Comparison of ENCODE assay signal across 13 mouse cellular contexts in genomic region chr7:66967206-66967919, GRCm38 (mm10).
DNase-seq lines count a peak whose midpoint lies in the region; ATAC-seq and TF ChIP-seq lines count a peak whose summit lies in the region.
"Had no signal": no experiment of that assay in that cellular context is flagged by ENCODE, and none has a peak within 500 bp of the region (broad histone marks: within the 10 kb centered on the region; RNA-seq: fewer than 3 reads in every experiment).

No protein-coding gene starts in this region.

- no peak for TF ChIP-seq CTCF in hindbrain, postnatal 0 days (IDR thresholded peaks at IDR 0.05; ENCODE audit: low read depth)

- no peak overlapping the region for H3K9ac ChIP-seq in liver, embryonic 11.5 days (ENCODE audit: low read depth, low read length)
- H3K9ac ChIP-seq in hindbrain, postnatal 0 days (replicated peaks; ENCODE audit: low read length) = no peak overlapping the region
- no peak overlapping the region for H3K9ac ChIP-seq in neural tube, embryonic 12.5 days
- H3K9ac ChIP-seq: heart, embryonic 15.5 days; liver, embryonic 13.5 days had no signal

- 0 out of 2 replicates have a peak overlapping the region, but pooled peaks have one; percentile 34 for H3K27ac ChIP-seq in liver, embryonic 11.5 days (ENCODE audit: low read depth, low read length)
- H3K27ac ChIP-seq in hindbrain, embryonic 10.5 days = peak overlapping the region; percentile 69
- peak overlapping the region; percentile 57; the same call in 1 of the 2 replicates for H3K27ac ChIP-seq in hindbrain, postnatal 0 days
- H3K27ac ChIP-seq in neural tube, embryonic 12.5 days = peak overlapping the region; percentile 67; the same call in 1 of the 2 replicates
- H3K27ac ChIP-seq: heart, embryonic 15.5 days; liver, embryonic 13.5 days had no signal

- no peaks in the 10 kb centered on the region for H3K27me3 ChIP-seq in liver, embryonic 11.5 days (replicated peaks; ENCODE audit: control insufficient read depth, insufficient read depth, low read length)
- no peaks in the 10 kb centered on the region for H3K27me3 ChIP-seq in hindbrain, embryonic 10.5 days (ENCODE audit: insufficient read depth, poor library complexity, severe bottlenecking)
- H3K27me3 ChIP-seq in hindbrain, postnatal 0 days (ENCODE audit: insufficient read depth, low read length) = no peaks in the 10 kb centered on the region
- no peaks in the 10 kb centered on the region for H3K27me3 ChIP-seq in neural tube, embryonic 12.5 days (replicated peaks)
- H3K27me3 ChIP-seq: heart, embryonic 15.5 days; liver, embryonic 13.5 days had no signal

- peaks cover 24% of the 10 kb centered on the region for H3K4me1 ChIP-seq in liver, embryonic 11.5 days (replicated peaks; ENCODE audit: control insufficient read depth, insufficient read depth, low read length)
- H3K4me1 ChIP-seq in hindbrain, embryonic 10.5 days (replicated peaks) = peaks cover 35% of the 10 kb centered on the region
- H3K4me1 ChIP-seq in hindbrain, postnatal 0 days (ENCODE audit: insufficient read depth, low read length) = 0 out of 2 replicates have a peak, but pooled peaks cover 5% of the 10 kb centered on the region
- peaks cover 30% of the 10 kb centered on the region for H3K4me1 ChIP-seq in neural tube, embryonic 12.5 days

- H3K4me2 ChIP-seq in liver, embryonic 11.5 days = no peak overlapping the region
- no peak overlapping the region for H3K4me2 ChIP-seq in hindbrain, postnatal 0 days (ENCODE audit: low read depth, low read length)
- H3K4me2 ChIP-seq in neural tube, embryonic 12.5 days (replicated peaks) = no peak overlapping the region
- H3K4me2 ChIP-seq: heart, embryonic 15.5 days; liver, embryonic 13.5 days had no signal

- ATAC-seq in liver, embryonic 11.5 days (replicated peaks; ENCODE audit: low FRiP score) = no peak
- ATAC-seq in hindbrain, postnatal 0 days = peak; percentile 36; the same call in 1 of the 2 replicates
- peak; percentile 48; the same call in 1 of the 2 replicates for ATAC-seq in neural tube, embryonic 12.5 days (ENCODE audit: low FRiP score, low read depth)

- H3K4me3 ChIP-seq in liver, embryonic 11.5 days (ENCODE audit: low read depth, low read length) = no peak overlapping the region
- H3K4me3 ChIP-seq in hindbrain, embryonic 10.5 days = no peak overlapping the region
- H3K4me3 ChIP-seq in hindbrain, postnatal 0 days (ENCODE audit: low read length) = no peak overlapping the region
- no peak overlapping the region for H3K4me3 ChIP-seq in neural tube, embryonic 12.5 days
- H3K4me3 ChIP-seq: heart, embryonic 15.5 days; liver, embryonic 13.5 days; myocyte had no signal

- H3K36me3 ChIP-seq in liver, embryonic 11.5 days (ENCODE audit: control insufficient read depth, insufficient read depth, low read length) = no peaks in the 10 kb centered on the region
- no peaks in the 10 kb centered on the region for H3K36me3 ChIP-seq in hindbrain, embryonic 10.5 days
- H3K36me3 ChIP-seq in hindbrain, postnatal 0 days (ENCODE audit: insufficient read depth, low read length) = no peaks in the 10 kb centered on the region
- no peaks in the 10 kb centered on the region for H3K36me3 ChIP-seq in neural tube, embryonic 12.5 days
- H3K36me3 ChIP-seq: heart, embryonic 15.5 days; liver, embryonic 13.5 days had no signal

- H3K9me3 ChIP-seq in liver, embryonic 11.5 days (ENCODE audit: control insufficient read depth, low read length) = no peaks in the 10 kb centered on the region
- no peaks in the 10 kb centered on the region for H3K9me3 ChIP-seq in hindbrain, embryonic 10.5 days
- H3K9me3 ChIP-seq in hindbrain, postnatal 0 days (ENCODE audit: low read length) = no peaks in the 10 kb centered on the region
- no peaks in the 10 kb centered on the region for H3K9me3 ChIP-seq in neural tube, embryonic 12.5 days
- H3K9me3 ChIP-seq: heart, embryonic 15.5 days; liver, embryonic 13.5 days had no signal

- DNase-seq in liver, embryonic 11.5 days (ENCODE audit: low spot score) = no peak
- no peak for DNase-seq in liver
- DNase-seq in hindbrain, embryonic 10.5 days (ENCODE audit: low spot score) = no peak
- peak; percentile 18 for DNase-seq in hindbrain, postnatal 0 days (ENCODE audit: low spot score)
- no peak for DNase-seq in yolk sac, embryonic 10.5 days (ENCODE audit: low spot score)
- no peak for DNase-seq in ovary, postnatal 10 days (ENCODE audit: low spot score)
- DNase-seq: cerebellum, adult 18-20 months; layer of hippocampus, adult 9-11 months; liver, embryonic 13.5 days; spleen, adult 18-20 months had no signal

- WGBS in liver, embryonic 11.5 days = 43% methylated on average over 8 of the region's 8 CpGs
- 68% methylated on average over 8 of the region's 8 CpGs for WGBS in hindbrain, embryonic 10.5 days
- WGBS in hindbrain, postnatal 0 days = 51% methylated on average over 8 of the region's 8 CpGs
- WGBS in neural tube, embryonic 12.5 days = 40% methylated on average over 8 of the region's 8 CpGs
